Mouse (Mus musculus) telencephalon, adult 2 months (tissue): ENCODE results near the gene Vmn2r33.
"Not testable (repeated sequence)": the region's sequence is repeated elsewhere in the genome, so short reads cannot be mapped to it uniquely, and the experiment has no call there.

Experiments
- DNase-seq: peaks from one replicate; pipeline ENCODE4 v3.0.0-alpha.2; 2011; ENCODE audit warnings: low read depth, low spot score

Vmn2r33 gene

GRCm38 (mm10) chr7:7566686-7567085 is at the start of gene Vmn2r33:
Vmn2r33 (minus strand) TSS chr7:7566786.
- DNase-seq: not testable (repeated sequence)
